Mouse (Mus musculus): ENCODE data around the gene Pcsk4.

DNA sequence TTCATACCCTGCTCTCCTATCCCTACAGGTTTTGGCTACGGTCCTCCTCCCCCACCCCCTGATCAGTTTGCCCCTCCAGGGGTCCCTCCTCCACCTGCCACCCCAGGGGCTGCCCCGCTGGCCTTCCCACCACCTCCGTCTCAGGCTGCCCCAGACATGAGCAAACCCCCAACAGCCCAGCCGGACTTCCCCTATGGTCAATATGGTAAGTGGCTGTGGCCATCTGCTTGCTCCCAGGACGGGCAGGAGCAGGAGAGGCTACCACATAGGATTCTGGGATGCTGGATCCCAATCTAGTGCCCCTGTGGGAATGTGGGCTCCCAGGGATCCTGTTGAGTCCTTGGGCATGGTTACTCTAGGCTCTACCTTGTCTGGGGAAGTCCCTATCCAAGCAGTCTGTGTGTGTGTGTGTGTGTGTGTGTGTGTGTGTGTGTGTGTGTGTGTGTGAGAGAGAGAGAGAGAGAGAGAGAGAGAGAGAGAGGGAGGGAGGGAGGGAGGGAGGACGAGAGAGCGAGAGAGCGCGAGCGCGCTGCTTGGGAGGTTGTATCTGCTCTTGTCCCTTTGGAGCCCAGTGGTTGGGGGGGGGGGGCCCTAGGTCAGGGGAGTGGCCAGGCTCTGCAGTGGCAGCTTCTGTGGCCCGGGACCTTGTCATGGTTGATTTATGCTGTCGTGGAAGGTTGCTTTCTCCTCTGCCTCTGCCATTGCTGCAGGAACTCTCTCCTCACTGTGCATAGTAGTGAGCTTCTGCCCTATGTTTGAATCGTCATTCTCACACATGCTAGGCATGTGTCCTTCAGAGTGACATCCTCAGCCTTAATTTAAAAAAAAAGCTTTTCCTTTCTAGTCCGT lies 43.9 kb downstream of the Pcsk4 start:
- TF ChIP-seq CTCF (IDR thresholded peaks at IDR 0.05; ENCODE audit: low read depth, low read length) (no peak), POLR2A (IDR thresholded peaks at IDR 0.05; ENCODE audit: borderline replicate concordance, low read depth, low read length) (no peak)
